Mouse (Mus musculus) forebrain, embryonic 15.5 days (tissue): ENCODE data around the gene Actr2. TPM values are rescaled to one million over a fixed set of nuclear protein-coding genes. Genes with fewer than 3 reads are reported as not detected.
A peak's percentile ranks its signal among the peaks of the same experiment; 100 is the strongest.
"Not testable (repeated sequence)": the region's sequence is repeated elsewhere in the genome, so short reads cannot be mapped to it uniquely, and the experiment has no call there.

Experiments used
- ATAC-seq: fragments of 200-750 bp; cut with Nextera tagmentation; replicated peaks from 2 replicates; pipeline ENCODE4 v1.8.0; 2017; ENCODE audit warnings: mild to moderate bottlenecking, moderate TSS enrichment, moderate library complexity
- H3K27ac ChIP-seq: fragments of 300-500 bp; sonication (generic); replicated peaks from 2 replicates; pipeline ENCODE4 v1.5.1; 2015; ENCODE audit warnings: mild to moderate bottlenecking, inconsistent platforms
- H3K27me3 ChIP-seq: fragments of 300-500 bp; sonication (generic); 2 replicates; pipeline ENCODE4 v1.6.1; 2015; ENCODE audit warnings: inconsistent platforms
- H3K36me3 ChIP-seq: fragments of 300-500 bp; sonication (generic); 2 replicates; pipeline ENCODE4 v1.6.1; 2015; ENCODE audit warnings: mild to moderate bottlenecking, inconsistent platforms
- H3K4me1 ChIP-seq: fragments of 300-500 bp; sonication (generic); 2 replicates; pipeline ENCODE4 v1.6.1; 2015; ENCODE audit warnings: inconsistent platforms
- H3K4me2 ChIP-seq: fragments of 300-500 bp; sonication (generic); replicated peaks from 2 replicates; pipeline ENCODE4 v1.6.1; 2015; ENCODE audit warnings: mild to moderate bottlenecking, inconsistent platforms
- H3K4me3 ChIP-seq: fragments of 300-500 bp; sonication (generic); 2 replicates; pipeline ENCODE4 v1.5.1; 2015; ENCODE audit warnings: mild to moderate bottlenecking, inconsistent platforms
- H3K9ac ChIP-seq: fragments of 300-500 bp; sonication (generic); replicated peaks from 2 replicates; pipeline ENCODE4 v1.6.1; 2015; ENCODE audit warnings: mild to moderate bottlenecking, inconsistent platforms
- H3K9me3 ChIP-seq: fragments of 300-500 bp; sonication (generic); 2 replicates; pipeline ENCODE4 v1.6.1; 2016; ENCODE audit warnings: inconsistent platforms
- WGBS: fragments of 180-500 bp; shearing (Covaris S2); methylation state at CpG from one replicate; pipeline ENCODE4 v1.1.7; 2015; ENCODE audit warnings: mixed read lengths; 5-methylcytosine and 5-hydroxymethylcytosine counted together
- polyA plus RNA-seq: library from polyadenylated mRNA; unstranded; fragments of >200 nt; fragmentation: Nextera tagmentation; extraction: Ambion mirVana; gene quantifications from 2 replicates; pipeline ENCODE4 v1.2.1, GENCODE M21; 2015

Actr2 gene
- polyA plus RNA-seq, 1 experiment from 2014 or later, result 182 TPM

GRCm38 (mm10) chr11:20062801-20063200, 49.9 kb downstream of the Actr2 start:
- not testable (repeated sequence) for H3K9me3 ChIP-seq, ATAC-seq, H3K4me2 ChIP-seq, H3K27me3 ChIP-seq, H3K9ac ChIP-seq, H3K4me3 ChIP-seq, H3K27ac ChIP-seq, H3K4me1 ChIP-seq
- peaks cover 25% of the 10 kb centered on the region for H3K36me3 ChIP-seq
- WGBS, result 85% methylated on average over 9 of the region's 9 CpGs

- Histone ChIP-seq H3K4me1 (peaks cover 5% of the 10 kb centered on the region; the same call in 1 of the 2 replicates), H3K36me3 (peaks cover 33% of the 10 kb centered on the region), H3K9me3 (no peaks in the 10 kb centered on the region), H3K4me2 (no peak overlapping the region), H3K9ac (no peak overlapping the region), H3K27ac (no peak overlapping the region), H3K4me3 (no peak overlapping the region), H3K27me3 (no peaks in the 10 kb centered on the region)
- WGBS, result 66% methylated on average over 3 of the region's 3 CpGs
- ATAC-seq, result no peak
Observed at GRCm38 (mm10) chr11:20059736-20060135, 53.0 kb downstream of the Actr2 start.

DNA sequence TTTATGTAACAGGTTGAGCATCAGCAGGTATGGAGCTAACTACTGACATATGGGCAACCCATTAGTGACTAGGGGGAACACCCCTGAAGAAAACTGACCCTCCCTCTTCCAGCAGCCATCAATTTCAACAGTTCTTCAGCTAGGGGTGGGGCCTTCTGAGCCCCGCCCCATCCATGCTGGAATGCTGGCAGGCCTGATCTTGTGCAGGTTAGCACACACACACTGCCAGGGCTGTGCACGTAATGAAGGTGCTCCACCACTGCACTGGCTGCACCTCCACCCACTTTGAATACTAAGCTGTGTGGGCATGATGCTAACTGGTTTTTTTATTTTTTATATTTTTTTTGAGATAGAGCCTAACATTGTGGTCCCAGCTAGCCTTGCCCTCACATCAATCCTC, 55.3 kb downstream of the Actr2 start:
- no peaks in the 10 kb centered on the region for H3K27me3 ChIP-seq
- peaks cover 33% of the 10 kb centered on the region for H3K36me3 ChIP-seq
- no peak overlapping the region for H3K4me2 ChIP-seq
- ATAC-seq, result no peak
- no peaks in the 10 kb centered on the region for H3K9me3 ChIP-seq
- no peaks in the 10 kb centered on the region for H3K4me1 ChIP-seq
- no peak overlapping the region for H3K27ac ChIP-seq
- H3K9ac ChIP-seq, result no peak overlapping the region
- WGBS, result 92% methylated on average over 2 of the region's 2 CpGs
- H3K4me3 ChIP-seq, result no peak overlapping the region

DNA sequence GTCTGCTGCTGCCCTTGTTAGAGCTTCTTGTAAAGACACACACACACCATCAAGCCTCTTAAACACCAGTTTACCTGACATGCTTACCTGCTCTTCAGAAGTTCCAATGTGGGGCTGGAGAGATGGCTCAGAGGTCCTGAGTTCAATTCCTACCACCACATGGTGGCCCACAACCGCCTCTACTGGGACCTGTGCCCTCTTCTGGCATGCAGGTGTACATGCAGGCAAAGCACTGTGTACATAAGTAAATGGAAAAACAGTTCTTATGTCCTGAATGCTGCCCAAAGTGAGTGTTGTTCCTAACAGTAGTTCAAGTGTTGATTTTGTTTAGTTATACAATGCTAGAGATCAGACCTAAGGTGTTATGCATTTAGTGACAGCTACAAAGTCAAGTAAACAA, 56.5 kb downstream of the Actr2 start:
- H3K9ac ChIP-seq, result no peak overlapping the region
- H3K9me3 ChIP-seq, result no peaks in the 10 kb centered on the region
- no peak overlapping the region for H3K27ac ChIP-seq
- no peak for ATAC-seq
- H3K4me2 ChIP-seq, result no peak overlapping the region
- H3K36me3 ChIP-seq, result peaks cover 29% of the 10 kb centered on the region
- no peaks in the 10 kb centered on the region for H3K27me3 ChIP-seq
- no peaks in the 10 kb centered on the region for H3K4me1 ChIP-seq
- 74% methylated on average over 1 of the region's 1 CpGs for WGBS
- H3K4me3 ChIP-seq, result no peak overlapping the region

- Histone ChIP-seq H3K27me3 (no peaks in the 10 kb centered on the region), H3K36me3 (peaks cover 17% of the 10 kb centered on the region), H3K4me2 (no peak overlapping the region), H3K27ac (no peak overlapping the region), H3K9me3 (no peaks in the 10 kb centered on the region), H3K9ac (no peak overlapping the region), H3K4me3 (no peak overlapping the region), H3K4me1 (no peaks in the 10 kb centered on the region)
- ATAC-seq, result no peak
- 58% methylated on average over 5 of the region's 5 CpGs for WGBS
Observed at GRCm38 (mm10) chr11:20054617-20055016, 58.1 kb downstream of the Actr2 start.

DNA sequence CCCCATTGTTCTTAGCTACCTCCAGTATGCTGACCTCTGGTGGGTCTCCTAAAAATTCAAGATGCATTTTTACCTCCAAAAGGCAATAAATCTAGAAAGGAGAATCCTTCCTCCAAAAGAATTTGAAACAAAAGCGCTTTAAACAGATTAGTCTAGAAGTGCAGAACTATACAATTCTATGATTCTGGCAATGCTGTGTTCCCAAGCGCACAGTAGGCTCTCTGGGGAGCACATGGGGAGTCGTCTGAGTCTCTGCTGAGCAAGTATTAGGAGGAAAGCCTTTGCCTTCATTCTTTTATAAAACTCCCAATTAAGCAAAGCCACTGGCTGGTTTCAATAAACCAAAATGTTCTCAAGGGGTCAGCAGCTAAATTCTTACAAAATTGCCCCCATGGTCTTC, 58.8 kb downstream of the Actr2 start:
- Histone ChIP-seq H3K27me3 (no peaks in the 10 kb centered on the region), H3K4me2 (no peak overlapping the region), H3K4me3 (no peak overlapping the region), H3K4me1 (no peaks in the 10 kb centered on the region), H3K27ac (no peak overlapping the region), H3K36me3 (peaks cover 11% of the 10 kb centered on the region), H3K9ac (no peak overlapping the region), H3K9me3 (no peaks in the 10 kb centered on the region)
- ATAC-seq, result no peak
- 65% methylated on average over 3 of the region's 3 CpGs for WGBS

DNA sequence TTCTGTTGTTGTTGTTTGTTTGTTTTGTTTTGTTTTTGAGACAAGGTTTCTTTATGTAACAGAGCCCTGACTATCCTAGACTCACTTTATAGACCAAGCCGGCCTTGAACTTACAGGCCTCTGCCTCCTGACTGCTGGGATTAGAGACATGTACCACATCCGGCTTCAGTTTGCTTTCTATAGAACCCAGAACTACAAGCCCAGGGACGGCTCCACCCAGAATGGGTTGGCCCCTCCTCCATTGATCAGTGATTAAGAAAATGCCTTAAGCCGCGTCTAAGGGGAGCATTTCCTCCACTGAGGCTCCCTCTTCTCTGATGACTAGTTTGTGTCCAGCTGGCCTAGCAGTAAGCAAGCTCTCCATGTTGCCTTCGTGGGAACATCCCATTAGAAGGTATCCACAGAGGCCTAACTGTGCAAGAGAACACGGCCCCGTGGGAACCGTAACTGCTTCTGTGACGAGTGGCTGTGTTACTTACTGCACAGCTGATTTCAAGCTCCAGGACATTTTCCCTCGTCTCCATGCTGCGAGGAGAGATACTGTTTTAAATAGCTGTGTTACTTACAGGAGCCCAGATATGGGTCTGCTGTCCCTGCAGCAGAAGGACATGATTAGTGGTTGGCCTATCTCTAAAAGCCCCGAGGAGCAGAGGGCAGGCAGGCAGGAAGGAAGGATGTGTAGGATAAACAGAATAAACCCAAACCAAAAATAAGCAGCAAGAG, 59.7 kb downstream of the Actr2 start:
- Histone ChIP-seq H3K9ac (no peak overlapping the region), H3K4me1 (no peaks in the 10 kb centered on the region), H3K36me3 (peaks cover 7% of the 10 kb centered on the region), H3K27ac (no peak overlapping the region), H3K4me3 (no peak overlapping the region), H3K9me3 (no peaks in the 10 kb centered on the region), H3K27me3 (no peaks in the 10 kb centered on the region), H3K4me2 (no peak overlapping the region)
- no peak for ATAC-seq
- WGBS, result 69% methylated on average over 13 of the region's 13 CpGs

DNA sequence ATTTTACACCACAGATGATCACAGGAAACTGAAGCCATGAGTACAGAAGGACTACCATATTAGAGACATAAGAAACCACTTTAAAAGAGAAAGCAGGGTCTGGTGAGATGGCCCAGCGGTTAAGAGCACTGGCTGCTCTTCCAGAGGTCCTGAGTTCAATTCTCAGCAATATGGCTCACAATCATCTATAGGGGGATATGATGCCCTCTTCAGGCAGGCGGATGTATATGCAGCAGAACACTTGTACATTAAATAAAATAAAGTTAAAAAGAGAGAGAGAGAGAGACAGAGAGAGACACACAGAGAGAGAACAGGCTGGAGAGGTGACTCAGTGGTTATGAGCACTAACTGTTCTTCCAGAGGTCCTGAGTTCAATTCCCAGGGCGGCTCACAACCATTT, 67.1 kb downstream of the Actr2 start:
- H3K9me3 ChIP-seq, result no peaks in the 10 kb centered on the region
- 67% methylated on average over 3 of the region's 3 CpGs for WGBS
- no peak for ATAC-seq
- no peaks in the 10 kb centered on the region for H3K4me1 ChIP-seq
- H3K4me2 ChIP-seq, result no peak overlapping the region
- no peaks in the 10 kb centered on the region for H3K27me3 ChIP-seq
- H3K9ac ChIP-seq, result no peak overlapping the region
- no peak overlapping the region for H3K27ac ChIP-seq
- no peaks in the 10 kb centered on the region for H3K36me3 ChIP-seq
- H3K4me3 ChIP-seq, result no peak overlapping the region

GRCm38 (mm10) chr11:20043256-20043655, 69.5 kb downstream of the Actr2 start:
- Histone ChIP-seq H3K9ac (no peak overlapping the region), H3K4me2 (no peak overlapping the region), H3K4me1 (peaks cover 4% of the 10 kb centered on the region), H3K27ac (no peak overlapping the region), H3K36me3 (no peaks in the 10 kb centered on the region), H3K4me3 (no peak overlapping the region), H3K27me3 (no peaks in the 10 kb centered on the region), H3K9me3 (no peaks in the 10 kb centered on the region)
- ATAC-seq, result no peak
- 72% methylated on average over 4 of the region's 4 CpGs for WGBS

- no peaks in the 10 kb centered on the region for H3K9me3 ChIP-seq
- no peaks in the 10 kb centered on the region for H3K27me3 ChIP-seq
- no peak overlapping the region for H3K9ac ChIP-seq
- H3K4me2 ChIP-seq, result no peak overlapping the region
- no peaks in the 10 kb centered on the region for H3K36me3 ChIP-seq
- ATAC-seq, result no peak
- H3K4me3 ChIP-seq, result no peak overlapping the region
- WGBS, result 79% methylated on average over 4 of the region's 4 CpGs
- H3K27ac ChIP-seq, result no peak overlapping the region
- peaks cover 4% of the 10 kb centered on the region for H3K4me1 ChIP-seq
Observed at GRCm38 (mm10) chr11:20042106-20042505, 70.6 kb downstream of the Actr2 start.

DNA sequence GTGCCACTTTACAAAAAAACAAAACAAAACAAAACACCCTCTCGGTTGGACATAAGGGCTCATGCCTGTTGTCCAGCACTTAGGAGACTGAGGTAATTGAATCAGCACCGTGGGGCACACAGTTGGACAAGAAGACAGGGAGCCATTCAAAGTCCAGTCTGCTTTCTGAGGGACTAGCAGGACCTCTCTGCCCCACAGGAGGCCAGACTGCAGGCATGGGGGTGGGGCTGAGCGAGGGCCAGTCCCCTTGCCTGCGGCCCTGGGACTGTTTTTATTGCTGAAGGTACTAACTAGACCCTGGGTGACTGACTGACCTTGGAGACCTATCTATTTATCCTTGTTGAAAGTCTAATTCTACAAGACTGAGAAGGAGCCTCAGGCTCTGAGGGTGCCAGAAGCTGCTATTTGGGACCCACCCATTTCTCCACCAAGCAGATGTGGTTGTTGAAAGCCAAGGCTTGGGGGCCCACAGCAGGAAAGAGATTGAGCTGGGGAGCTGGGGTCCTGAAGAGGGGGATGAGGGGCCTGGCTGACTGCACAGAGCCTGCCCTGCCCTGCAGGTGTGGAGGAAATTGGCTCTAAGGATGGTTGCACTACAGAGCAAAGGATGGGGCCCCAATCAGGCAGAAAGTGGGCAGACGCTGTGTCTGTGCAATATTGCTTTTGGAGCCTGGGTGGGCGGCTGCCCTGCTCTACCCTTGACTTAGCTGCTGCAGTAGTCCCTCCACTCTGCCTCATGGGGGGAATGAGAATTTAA, 71.4 kb downstream of the Actr2 start:
- no peaks in the 10 kb centered on the region for H3K36me3 ChIP-seq
- no peaks in the 10 kb centered on the region for H3K9me3 ChIP-seq
- WGBS, result 21% methylated on average over 6 of the region's 6 CpGs
- H3K4me3 ChIP-seq, result no peak overlapping the region
- H3K27me3 ChIP-seq, result no peaks in the 10 kb centered on the region
- H3K4me1 ChIP-seq, result peaks cover 4% of the 10 kb centered on the region
- no peak overlapping the region for H3K27ac ChIP-seq
- H3K4me2 ChIP-seq, result no peak overlapping the region
- H3K9ac ChIP-seq, result no peak overlapping the region
- no peak for ATAC-seq

DNA sequence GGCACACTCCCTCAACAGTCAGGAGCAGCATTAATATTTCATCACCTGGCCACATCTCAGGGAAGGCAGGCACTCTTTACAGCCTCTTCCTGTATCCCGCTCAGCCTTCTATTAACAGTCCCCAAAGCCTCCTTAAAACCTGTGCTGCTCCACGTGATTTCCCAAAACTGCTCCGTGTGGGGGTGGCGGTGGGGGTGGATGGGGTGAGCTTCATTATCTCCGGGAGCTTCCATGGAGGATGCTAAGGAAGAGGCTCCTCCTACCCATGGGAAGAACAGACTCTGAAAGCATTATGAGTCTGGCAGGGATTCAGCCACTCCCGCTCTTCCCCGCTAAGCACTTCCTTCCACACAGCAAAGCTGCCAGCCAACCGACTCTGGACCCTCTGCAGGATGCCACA, 74.0 kb downstream of the Actr2 start:
- H3K27ac ChIP-seq, result no peak overlapping the region

More for the DNA sequence above, 74.0 kb downstream of the Actr2 start:
- peaks cover 4% of the 10 kb centered on the region for H3K4me1 ChIP-seq
- H3K9ac ChIP-seq, result no peak overlapping the region
- no peak overlapping the region for H3K4me3 ChIP-seq
- no peaks in the 10 kb centered on the region for H3K27me3 ChIP-seq
- H3K4me2 ChIP-seq, result peak overlapping the region; percentile 24
- peak; percentile 72 for ATAC-seq
- H3K36me3 ChIP-seq, result no peaks in the 10 kb centered on the region
- WGBS, result 27% methylated on average over 8 of the region's 8 CpGs
- H3K9me3 ChIP-seq, result no peaks in the 10 kb centered on the region
